Mouse (Mus musculus): ENCODE results near the gene Ly6g6f. TPM values are rescaled to one million over a fixed set of nuclear protein-coding genes. Genes with fewer than 3 reads are reported as not detected.

Ly6g6f gene
- polyA plus RNA-seq (2012; ENCODE audit: low replicate concordance): not detected in 2 replicates

DNA sequence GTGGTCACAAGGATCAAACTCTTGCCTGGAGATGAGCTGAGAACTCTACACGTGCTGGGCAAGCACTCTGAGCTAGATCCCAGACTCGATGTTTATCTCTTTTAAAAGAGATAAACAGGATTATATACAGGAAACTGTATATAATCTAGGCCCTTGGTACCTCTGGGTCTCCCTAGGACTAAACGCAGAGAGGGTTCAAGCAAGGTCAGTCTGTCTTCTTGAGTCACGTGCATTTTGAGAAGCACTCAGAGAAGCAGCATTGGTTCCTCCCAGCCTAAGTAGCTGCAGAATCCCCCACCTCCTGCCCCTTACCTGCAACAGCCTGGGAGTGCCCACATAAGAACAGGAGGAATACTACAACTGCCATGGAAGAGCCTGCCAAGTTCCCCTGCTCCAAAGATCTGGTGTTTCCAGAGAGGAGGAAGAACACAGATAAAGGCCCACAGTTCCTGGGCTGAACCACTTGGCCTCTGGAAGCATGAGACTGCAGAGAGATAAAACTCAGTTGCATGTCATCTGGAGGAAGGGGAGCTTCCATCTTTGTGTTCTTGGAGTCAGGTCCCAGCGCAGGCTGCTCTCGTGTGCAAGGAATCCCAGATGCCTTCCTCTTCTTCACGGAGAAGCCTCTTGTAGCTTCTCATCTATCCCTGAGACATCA, at the start of gene Ly6g6f:
TSS of gene Ly6g6f (minus strand) at position 403 of the 658 bp plus-strand sequence.

GRCm38 (mm10) chr17:35134801-35135590, 49.6 kb upstream of the Ly6g6f start, which contains the start of gene Bag6:
TSS of gene Bag6 (plus strand) at chr17:35135178.

GRCm38 (mm10) chr17:35131500-35132173, 46.2 kb upstream of the Ly6g6f start, which contains the start of gene Apom:
TSS of gene Apom (minus strand) at chr17:35132050.

GRCm38 (mm10) chr17:35126206-35126611, 40.8 kb upstream of the Ly6g6f start, which contains the start of gene D17H6S53E:
TSS of gene D17H6S53E (plus strand) at chr17:35126373.

DNA sequence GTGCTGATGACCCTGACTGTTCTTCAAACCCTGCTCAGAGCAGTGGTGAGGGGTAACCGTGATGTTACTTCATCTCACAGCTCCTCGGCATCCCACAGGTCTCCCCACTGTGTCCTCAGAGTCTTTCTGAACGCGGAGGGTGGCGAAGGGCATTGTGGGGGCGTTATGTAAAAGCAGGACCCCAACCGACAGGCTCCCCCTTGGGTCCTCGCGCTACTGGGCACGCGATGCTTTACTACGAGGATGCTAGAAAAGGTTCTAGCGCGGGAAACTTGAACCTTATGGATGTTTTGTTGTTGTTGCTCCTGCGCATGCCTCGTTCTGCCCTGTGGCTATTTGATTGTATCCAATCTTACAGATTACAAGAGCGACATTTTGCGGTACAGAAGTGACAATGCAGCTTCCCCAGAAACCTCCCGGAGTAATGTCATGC, 36.5 kb upstream of the Ly6g6f start, which contains the start of gene Csnk2b:
TSS of gene Csnk2b (minus strand) at position 183 of the 433 bp plus-strand sequence.

GRCm38 (mm10) chr17:35121143-35121799, 35.9 kb upstream of the Ly6g6f start, which contains the start of gene Gpank1:
TSS of gene Gpank1 (plus strand) at chr17:35121455.

GRCm38 (mm10) chr17:35115046-35116019, 29.9 kb upstream of the Ly6g6f start, which contains the start of gene Ly6g5b:
TSS of gene Ly6g5b (minus strand) at chr17:35115428.

DNA sequence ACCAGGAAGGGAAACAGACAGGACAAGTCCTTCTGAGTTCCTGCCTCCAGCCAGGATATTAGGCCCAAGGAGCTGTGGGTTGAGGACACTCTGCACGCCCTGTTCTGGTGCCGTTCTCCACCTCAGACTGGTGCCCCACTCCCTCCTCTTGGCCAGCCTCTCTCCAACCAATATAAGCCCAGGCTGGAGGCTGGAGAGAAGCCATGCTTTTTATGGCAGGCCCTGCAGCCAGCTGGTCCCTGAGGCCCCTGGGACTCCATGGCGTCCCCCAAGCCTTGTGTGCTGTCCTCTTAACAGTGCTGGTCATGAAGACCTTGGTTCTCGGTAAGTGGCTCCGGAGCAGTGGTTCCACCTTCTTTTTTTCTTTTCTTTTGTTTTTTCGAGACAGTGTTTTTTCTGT, 22.7 kb upstream of the Ly6g6f start, which contains the start of gene Ly6g5c:
TSS of gene Ly6g5c (plus strand) at position 183 of the 400 bp plus-strand sequence.

GRCm38 (mm10) chr17:35088825-35089644, 3.6 kb upstream of the Ly6g6f start, which contains the start of gene Abhd16a:
TSS of gene Abhd16a (plus strand) at chr17:35089263.

DNA sequence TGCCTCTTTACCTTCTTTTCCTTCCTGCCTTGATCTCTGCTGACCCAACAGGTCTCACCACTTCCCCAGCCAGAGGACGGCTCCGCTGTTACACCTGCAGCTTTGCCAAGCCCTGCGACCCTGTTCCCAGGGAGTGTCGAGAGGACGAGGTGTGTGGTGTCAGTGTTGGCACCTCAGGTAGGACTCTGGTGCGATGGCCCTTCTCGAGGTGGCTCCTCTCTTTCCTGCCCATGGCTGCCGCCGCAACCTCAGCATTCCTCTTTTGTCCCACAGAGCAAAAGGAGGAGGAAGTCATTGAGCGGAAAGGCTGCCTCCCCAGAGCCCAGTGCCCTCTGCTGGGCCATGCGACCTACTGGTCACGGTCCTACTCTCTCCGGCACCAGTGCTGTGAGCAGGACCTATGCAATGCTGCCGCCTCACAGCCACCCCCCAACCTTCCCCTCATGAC, 7.6 kb downstream of the Ly6g6f start, which contains the start of gene Ly6g6d:
TSS of gene Ly6g6d (minus strand) at position 280 of the 448 bp plus-strand sequence.

DNA sequence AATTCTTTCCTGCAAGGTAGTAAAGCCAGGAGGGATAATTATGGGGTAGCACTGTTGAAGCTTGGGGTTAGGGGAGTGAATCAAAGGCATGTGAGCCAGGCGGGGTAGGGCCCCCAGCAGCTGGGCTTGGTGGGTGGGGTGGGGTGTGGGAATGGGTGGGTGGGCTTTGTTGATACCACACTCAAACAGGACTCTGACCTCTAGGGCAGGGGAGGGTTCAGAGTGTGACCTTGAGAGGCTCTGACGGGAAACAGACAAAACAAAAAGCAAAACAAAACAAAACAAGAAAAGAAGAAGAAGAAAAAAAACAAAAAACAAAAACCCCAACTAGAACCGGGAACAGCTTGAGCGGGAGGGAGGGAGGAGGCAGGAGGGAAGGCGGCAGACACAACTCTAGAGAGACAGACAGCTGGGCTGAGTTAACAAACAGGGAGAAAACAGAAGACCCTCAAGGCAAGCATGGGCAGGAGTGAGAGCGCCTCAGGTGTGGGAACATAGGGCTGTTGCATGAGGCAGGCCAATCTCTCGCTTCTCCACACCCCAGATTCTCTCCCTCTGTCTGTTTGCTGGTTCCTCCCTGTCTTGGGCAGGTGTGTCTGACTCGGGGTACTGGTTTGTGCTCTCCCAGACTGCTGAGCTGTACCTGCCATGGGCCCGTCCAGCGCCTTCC, 8.8 kb downstream of the Ly6g6f start, which contains the start of gene Ly6g6e:
TSS of gene Ly6g6e (plus strand) at position 396 of the 670 bp plus-strand sequence.

DNA sequence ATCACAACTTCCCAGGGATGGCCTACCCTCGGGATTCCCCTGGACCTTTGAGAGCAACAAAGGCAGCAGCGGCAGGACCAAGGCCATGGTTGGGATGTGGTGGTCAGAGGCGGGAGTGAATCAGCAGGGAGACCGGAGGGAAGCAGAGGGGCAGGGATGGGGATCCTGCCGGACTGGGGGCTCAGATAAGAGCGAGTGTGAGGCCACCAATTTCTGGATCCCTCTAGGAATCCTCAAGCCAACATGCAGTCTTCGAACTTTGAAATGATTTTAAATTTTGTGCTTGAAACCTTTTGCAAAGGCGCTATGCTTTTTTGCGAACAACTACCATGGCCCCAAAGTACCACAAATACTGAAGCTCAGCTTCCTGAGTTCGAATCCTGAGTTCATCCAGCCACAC, 19.3 kb downstream of the Ly6g6f start, which contains the start of gene Mpig6b:
TSS of gene Mpig6b (minus strand) at position 101 of the 400 bp plus-strand sequence.

DNA sequence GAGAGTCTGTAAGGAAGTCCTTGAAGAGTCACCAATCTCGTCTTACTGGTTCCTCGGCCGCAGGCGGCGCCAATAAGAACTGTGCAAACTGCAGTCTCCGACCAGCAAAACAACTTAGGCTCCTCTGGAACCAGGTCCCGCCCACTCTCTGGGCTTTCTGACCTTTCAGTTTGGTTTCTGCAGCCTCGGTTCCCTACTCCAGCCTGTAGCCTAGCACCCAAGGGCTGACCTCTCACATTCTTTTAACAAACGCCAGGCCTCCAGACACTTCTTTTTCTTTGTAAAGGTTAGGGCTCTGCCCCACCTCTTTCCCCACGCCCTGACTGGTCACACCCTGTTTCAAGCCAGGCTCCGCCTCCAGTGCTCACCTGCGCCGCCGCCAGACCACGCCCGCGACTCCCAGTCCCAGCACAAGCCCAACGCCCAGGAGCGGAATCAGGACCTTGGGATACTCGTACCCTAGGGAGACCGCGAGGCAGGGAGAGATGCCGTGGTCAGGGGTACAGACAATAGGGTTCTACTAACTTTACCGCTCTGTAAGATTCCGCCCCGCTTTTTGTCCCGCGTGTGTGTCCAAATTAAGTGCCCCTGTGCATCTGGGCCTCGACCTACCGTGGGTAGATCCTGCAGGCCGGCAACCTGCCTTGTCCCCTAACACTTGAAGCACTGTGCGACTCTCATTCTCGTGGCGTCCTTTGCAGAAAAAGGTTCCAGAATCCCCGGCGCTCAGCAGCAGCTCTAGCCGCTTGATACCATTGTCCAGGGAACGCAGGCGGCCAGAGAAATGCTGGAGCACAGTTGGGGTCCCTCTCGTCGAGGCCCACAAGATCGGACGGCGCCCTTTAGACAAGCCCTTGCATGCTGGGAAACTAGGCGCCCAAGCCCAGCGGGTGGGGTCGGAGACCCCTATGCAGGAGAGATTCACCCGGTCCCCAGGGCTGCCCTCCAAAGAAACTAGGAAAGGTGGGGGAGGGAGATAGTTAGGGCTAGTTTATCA, 20.2 kb downstream of the Ly6g6f start, which contains the start of gene Ly6g6c:
TSS of gene Ly6g6c (plus strand) at position 438 of the 997 bp plus-strand sequence.

DNA sequence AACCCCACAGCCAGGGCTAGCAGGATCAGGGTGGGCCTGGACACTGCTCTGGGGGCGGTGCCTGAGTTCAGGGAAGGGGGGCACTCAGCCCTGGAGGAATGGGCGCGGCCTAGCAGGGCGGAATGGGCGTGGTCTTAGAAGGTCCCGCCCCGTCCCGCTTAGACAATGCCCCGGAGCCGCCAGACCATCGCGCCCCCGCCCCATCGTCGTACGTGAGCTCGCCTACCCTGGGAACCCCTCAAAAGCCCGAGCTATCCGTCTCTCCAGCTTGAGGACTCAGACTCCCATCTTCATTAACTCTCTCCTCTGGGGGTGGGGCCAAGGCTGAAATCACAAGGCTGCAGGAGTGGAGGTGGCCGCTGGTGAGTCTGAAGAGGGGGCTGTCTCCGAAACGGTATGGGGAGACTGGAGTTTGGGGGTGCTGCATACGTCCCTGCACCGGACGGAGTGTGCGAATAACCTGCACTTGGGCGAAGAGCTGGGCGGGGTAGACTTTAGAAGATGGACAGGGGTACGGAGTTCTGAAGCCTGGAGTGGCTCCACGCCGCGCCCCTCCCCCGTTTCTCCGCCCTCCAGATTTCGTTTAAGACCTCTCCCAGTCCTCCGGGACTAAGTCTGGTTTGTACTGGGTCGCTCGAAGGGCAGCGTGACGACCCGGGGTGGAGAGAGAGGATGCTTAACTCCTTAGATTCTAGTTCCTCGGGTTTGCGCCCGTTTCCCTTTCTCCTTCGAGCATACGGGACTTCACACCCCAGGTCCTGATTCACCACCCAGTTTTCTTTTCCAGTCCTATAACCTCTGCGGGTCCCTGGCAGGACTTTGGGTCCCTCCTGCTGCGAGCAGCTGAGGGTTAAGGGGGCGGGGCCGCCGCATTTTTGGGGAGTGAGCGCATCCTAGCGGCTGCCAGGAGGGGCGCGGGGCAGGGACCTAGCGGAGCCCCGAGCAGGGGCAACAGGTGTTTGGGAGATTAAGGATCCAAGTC, 26.2 kb downstream of the Ly6g6f start, which contains the start of gene Ddah2:
TSS of gene Ddah2 (plus strand) at position 125 of the 982 bp plus-strand sequence.

DNA sequence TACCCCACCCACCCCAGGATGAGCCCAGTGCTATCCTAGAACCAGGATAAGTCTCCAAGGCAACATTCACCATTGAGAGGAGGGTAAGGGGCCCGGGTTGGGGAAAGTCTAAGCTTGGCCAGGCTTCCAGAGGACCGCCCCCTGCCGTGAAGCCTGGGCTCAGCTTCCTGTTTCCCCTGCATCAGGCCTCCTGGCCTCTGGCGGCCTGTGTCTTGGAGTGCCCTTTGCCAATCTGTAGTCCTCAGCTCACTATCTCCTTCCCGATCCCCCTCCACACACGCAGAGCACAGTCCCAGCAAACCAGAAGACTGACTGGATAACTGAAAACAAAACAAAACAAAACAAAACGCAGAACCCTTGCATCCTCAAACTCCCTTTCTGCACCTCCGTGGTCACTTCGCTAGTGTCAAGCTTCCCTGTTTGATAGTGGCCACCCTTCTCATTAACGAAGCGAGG, 35.8 kb downstream of the Ly6g6f start, which contains the start of gene Clic1:
TSS of gene Clic1 (plus strand) at position 406 of the 456 bp plus-strand sequence.

Measured in hematopoietic multipotent progenitor cell, adult 10-12 weeks (in vitro differentiated cells).